Comparison of ENCODE assay signal across 10 mouse cellular contexts in the genomic region with DNA sequence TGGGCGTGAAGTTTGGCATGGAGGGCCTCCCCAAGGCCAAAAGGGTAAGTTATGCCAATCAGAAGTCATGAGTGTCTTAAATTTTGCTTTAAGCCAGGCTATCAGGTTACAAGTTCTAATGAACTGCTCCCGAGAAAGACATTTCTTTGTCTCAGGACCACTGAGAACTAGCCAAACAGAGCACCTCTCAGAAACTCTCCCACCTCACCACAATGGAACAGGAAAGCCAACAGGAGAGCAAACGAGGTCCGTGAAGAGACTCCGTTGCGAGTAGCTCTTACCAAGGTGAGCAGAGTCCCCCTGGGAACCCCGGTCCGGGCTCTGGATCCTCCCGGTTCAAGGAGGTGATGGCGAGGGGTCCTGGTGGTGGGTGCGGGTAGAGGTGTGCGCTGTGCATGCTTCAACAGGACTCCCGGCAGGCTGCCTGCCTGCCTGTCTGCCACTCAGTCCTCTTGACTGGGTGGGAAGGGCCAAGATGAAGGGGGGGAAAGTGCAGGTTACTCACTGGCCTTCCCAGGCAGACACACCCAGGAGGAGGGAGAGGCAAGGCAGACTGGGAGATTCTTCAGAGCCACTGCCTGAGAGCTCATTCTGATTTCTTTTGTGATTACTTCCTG.
A peak's percentile ranks its signal among the peaks of the same experiment; 100 is the strongest.
DNase-seq lines count a peak whose midpoint lies in the region; ATAC-seq and TF ChIP-seq lines count a peak whose summit lies in the region.
"Had no signal": no experiment of that assay in that cellular context is flagged by ENCODE, and none has a peak within 500 bp of the region (broad histone marks: within the 10 kb centered on the region; RNA-seq: fewer than 3 reads in every experiment).

No protein-coding gene starts in this region.

- H3K9ac ChIP-seq in CH12.LX (ENCODE audit: insufficient read depth, low read depth), result peak overlapping the region; percentile 4; the same call in 1 of the 2 replicates
- peak overlapping the region; percentile 43 for H3K9ac ChIP-seq in hindbrain, embryonic 13.5 days

- dilution Hi-C loops in CH12.LX (cut with MboI; ENCODE audit: extremely low pct_ligation_motif_present, extremely low pct_unique_long_range_greater_than_20kb, low sequenced_read_pairs), result no loop called here

- TF ChIP-seq CTCF in CH12.LX (conservative IDR thresholded peaks at IDR 0.05 in 1 of 2, IDR thresholded peaks at IDR 0.05 in 1 of 2; ENCODE audit: low read depth in 2 of 2, low read length in 2 of 2), result no peak

- H3K4me1 ChIP-seq in CH12.LX (ENCODE audit: control insufficient read depth in 1 of 2, insufficient read depth in 2 of 2), result peaks cover 6 to 23% of the 10 kb centered on the region in 2 experiments; a peak in 3 of 4 replicates
- H3K4me1 ChIP-seq in hindbrain, embryonic 13.5 days (replicated peaks), result peaks cover 41% of the 10 kb centered on the region

- no peak overlapping the region for H3K4me3 ChIP-seq in CH12.LX (replicated peaks in 1 of 3; ENCODE audit: low read depth in 2 of 3, low read length in 2 of 3, poor library complexity in 1 of 3)
- H3K4me3 ChIP-seq in hindbrain, embryonic 13.5 days, result no peak overlapping the region

- H3K27ac ChIP-seq in CH12.LX (ENCODE audit: insufficient read depth, low read depth), result no peak overlapping the region
- H3K27ac ChIP-seq in hindbrain, embryonic 13.5 days, result peak overlapping the region; percentile 81

- in situ Hi-C loops in CH12.LX (cut with MboI; ENCODE audit: low pct_ligation_motif_present, low pct_unique_long_range_greater_than_20kb, low sequenced_read_pairs), result no loop called here

- H3K27me3 ChIP-seq in CH12.LX (replicated peaks), result no peaks in the 10 kb centered on the region
- peaks cover 6% of the 10 kb centered on the region; the same call in 1 of the 2 replicates for H3K27me3 ChIP-seq in hindbrain, embryonic 13.5 days

- ATAC-seq in hindbrain, embryonic 13.5 days (ENCODE audit: low FRiP score), result no peak
- no peak for ATAC-seq in megakaryocyte-erythroid progenitor cell, adult 5-6 weeks (replicated peaks; ENCODE audit: low FRiP score, low TSS enrichment, poor library complexity, severe bottlenecking)

- TF ChIP-seq RAD21 in CH12.LX (IDR thresholded peaks at IDR 0.05; ENCODE audit: low read depth, low read length), result no peak

- 14% methylated on average over 13 of the region's 13 CpGs for WGBS in hindbrain, embryonic 13.5 days

- no peak for TF ChIP-seq EP300 in CH12.LX (IDR thresholded peaks at IDR 0.05; ENCODE audit: low read length)

- no peak for DNase-seq in CH12.LX (ENCODE audit: extremely low read depth)
- DNase-seq in Muller cell, postnatal 12 days (ENCODE audit: inconsistent ontology term), result peak; percentile 45
- peak; percentile 67 for DNase-seq in lung, postnatal 36 days
- DNase-seq in testis, postnatal 14 days (ENCODE audit: low spot score), result no peak
- no peak for DNase-seq in cerebellum, adult 9-10 months
- DNase-seq: adrenal gland, postnatal 10 days; gastrocnemius, postnatal 10 days; spleen, adult 18-20 months had no signal

- no peaks in the 10 kb centered on the region for H3K9me3 ChIP-seq in CH12.LX (replicated peaks; ENCODE audit: low read length)
- H3K9me3 ChIP-seq in hindbrain, embryonic 13.5 days, result no peaks in the 10 kb centered on the region

- no peak for TF ChIP-seq POLR2A in CH12.LX (IDR thresholded peaks at IDR 0.05; ENCODE audit: low read depth, low read length)

- no peaks in the 10 kb centered on the region for H3K79me2 ChIP-seq in CH12.LX (replicated peaks; ENCODE audit: control insufficient read depth, extremely low read depth, insufficient read depth, poor library complexity, severe bottlenecking)

- H3K4me2 ChIP-seq in CH12.LX (ENCODE audit: insufficient read depth, low read depth, poor library complexity, severe bottlenecking), result 0 out of 2 replicates have a peak overlapping the region, but pooled peaks have one; percentile 11
- H3K4me2 ChIP-seq in hindbrain, embryonic 13.5 days, result peak overlapping the region; percentile 37

- H3K36me3 ChIP-seq in CH12.LX (replicated peaks in 1 of 2; ENCODE audit: control insufficient read depth in 1 of 2, insufficient read depth in 1 of 2, low read length in 1 of 2), result no peaks in the 10 kb centered on the region
- no peaks in the 10 kb centered on the region for H3K36me3 ChIP-seq in hindbrain, embryonic 13.5 days

TF ChIP-seq in CH12.LX, 34 proteins besides CTCF, POLR2A, EP300 and RAD21:
- TF ChIP-seq MAX (IDR thresholded peaks at IDR 0.05; ENCODE audit: low read length), result no peak
- no peak for TF ChIP-seq ZNF384 (IDR thresholded peaks at IDR 0.05; ENCODE audit: low read depth, low read length)
- TF ChIP-seq SMC3 (IDR thresholded peaks at IDR 0.05; ENCODE audit: low read depth, low read length), result no peak
- TF ChIP-seq IRF4 (IDR thresholded peaks at IDR 0.05; ENCODE audit: low read depth, low read length), result no peak
- no peak for TF ChIP-seq GABPA (IDR thresholded peaks at IDR 0.05; ENCODE audit: insufficient replicate concordance, low read depth, low read length)
- no peak for TF ChIP-seq RCOR1 (conservative IDR thresholded peaks at IDR 0.05; ENCODE audit: low read depth, low read length)
- no peak for TF ChIP-seq TBP (conservative IDR thresholded peaks at IDR 0.05; ENCODE audit: low read depth, low read length)
- TF ChIP-seq USF2 (conservative IDR thresholded peaks at IDR 0.05; ENCODE audit: low read depth, low read length), result no peak

Comparison
In these comparisons a context has a peak if more than half of its experiments do, and no peak if none do; other contexts are left out.
1. DNase-seq: peak in Muller cell, postnatal 12 days (single experiment) and lung, postnatal 36 days (single experiment); none in CH12.LX (single experiment), testis, postnatal 14 days (single experiment) and cerebellum, adult 9-10 months (single experiment).